Mouse (Mus musculus) layer of hippocampus, postnatal 25 days (tissue): ENCODE results near the gene Blmh. TPM values are rescaled to one million over a fixed set of nuclear protein-coding genes. Genes with fewer than 3 reads are reported as not detected.

Experiments
- DNase-seq, 2 experiments: peaks; one replicate each; pipeline ENCODE4 v3.0.0; 2022; ENCODE audit warnings: mixed read lengths in 2 of 2, low spot score in 1 of 2; ENCODE audit errors: extremely low spot score in 1 of 2
- total RNA-seq, 2 experiments: library from RNA; stranded (reverse); gene quantifications; 2 replicates each; pipeline ENCODE4 v1.2.3; 2021

Gene Blmh
- total RNA-seq, 2 experiments from 2014 or later: 58.4 to 58.7 TPM

DNA sequence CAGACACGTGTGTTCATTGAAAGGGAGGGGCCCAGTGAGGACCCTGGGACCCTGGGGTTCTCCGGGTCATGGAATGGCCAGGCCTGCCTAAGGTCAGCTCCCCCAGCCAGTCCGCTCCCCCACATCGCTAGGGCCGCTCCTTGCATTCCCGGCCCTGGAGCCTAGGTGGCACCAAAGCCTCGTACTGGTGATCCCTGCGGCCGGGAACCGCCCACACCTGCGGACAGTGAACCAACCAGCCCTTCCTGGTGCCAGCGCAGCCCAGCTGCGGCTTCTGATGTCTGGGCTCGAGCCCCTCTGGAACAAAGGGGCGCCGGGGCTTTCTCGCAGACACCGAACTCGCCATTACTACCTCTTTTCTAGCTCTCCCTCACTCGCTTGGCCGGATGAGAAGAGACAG is 72.7 kb downstream of the Blmh start:
- DNase-seq: peak; percentile 52 to 69

DNA sequence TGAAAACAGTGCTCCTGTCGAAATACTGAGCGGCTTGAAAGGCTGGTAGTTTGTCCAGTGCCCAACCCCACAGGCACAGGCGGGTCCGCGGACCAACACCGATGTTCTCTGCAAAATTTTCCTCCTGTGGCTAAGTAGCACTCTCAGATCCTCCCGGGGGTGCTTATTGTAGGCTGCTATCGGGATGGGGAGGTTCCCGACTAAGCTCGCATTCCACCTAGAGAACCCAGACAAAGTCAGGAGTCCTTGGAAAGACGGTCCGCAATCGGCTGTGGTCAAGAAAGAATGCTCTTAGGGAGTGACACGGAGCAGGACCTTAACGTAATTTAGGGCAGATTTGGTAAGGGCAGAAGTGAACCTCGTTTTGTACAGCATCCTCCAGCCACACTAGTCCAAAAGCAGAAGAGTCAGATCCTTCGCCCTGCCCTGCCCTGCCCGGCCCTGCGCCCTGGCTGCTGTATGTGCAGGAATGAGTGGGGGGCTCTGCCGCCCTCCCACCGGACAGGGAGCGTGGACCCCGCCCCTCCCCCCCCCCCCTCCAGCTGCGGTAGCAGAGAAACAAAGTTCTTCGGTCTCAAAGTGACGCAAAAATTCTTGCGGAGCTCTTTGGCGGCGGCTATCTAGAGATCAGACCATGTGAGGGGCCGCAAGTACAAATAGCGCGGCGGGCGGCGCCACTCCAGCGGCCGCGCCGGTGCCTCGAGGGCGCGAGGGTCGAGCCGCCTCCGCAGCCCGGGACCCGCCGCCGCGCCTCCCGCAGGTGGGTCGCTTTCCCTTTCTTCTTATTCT is 73.5 kb downstream of the Blmh start, which contains the start of gene Slc6a4:
Gene Slc6a4 (plus strand): TSS at position 688 of the 789 bp plus-strand sequence.
- no peak for DNase-seq

DNA sequence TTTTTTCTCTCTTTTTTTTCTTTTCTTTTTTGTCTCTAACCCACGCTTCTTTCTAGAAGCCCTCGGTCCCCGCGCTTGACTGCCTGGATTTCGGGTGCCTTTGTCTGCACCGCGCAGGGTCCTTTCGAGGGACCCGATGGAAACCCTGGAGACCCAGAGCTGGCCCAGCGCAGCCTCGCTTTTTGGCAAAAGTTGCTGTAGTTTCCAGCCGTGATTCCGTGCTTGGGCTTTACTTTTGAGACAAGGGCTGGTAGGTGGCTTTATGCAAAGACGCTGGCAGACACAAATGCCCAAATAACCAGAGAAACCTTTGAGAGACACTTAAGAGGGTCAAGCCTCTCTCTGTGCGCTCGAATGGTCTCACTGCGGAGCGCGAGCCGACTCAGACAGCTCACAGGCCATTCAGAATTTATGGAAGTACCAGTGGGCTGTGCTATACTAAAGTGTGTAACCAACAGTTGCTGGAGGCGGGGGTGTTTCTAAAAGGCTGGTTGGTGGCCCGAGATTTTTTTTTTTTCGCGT is 74.2 kb downstream of the Blmh start:
- no peak for DNase-seq

DNA sequence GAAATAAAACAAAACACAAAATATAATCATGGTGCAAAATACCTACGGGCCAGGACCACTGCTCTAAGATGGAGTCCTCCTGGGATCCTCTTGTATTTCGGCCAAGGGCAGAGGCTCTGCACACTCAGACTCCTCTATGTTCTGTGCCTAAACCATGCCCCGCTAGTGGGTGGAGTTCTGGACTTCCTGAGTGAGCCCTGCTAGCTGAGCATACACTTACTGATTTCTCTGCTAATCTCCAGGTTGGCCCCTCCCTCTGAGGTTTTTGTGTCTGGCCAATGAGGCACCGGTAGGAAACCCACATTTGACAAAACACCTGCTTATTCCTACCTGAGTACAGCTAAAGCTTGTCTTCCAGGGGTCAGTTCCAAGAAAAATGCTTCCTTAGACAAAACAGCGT is 76.1 kb downstream of the Blmh start:
- no peak for DNase-seq

DNA sequence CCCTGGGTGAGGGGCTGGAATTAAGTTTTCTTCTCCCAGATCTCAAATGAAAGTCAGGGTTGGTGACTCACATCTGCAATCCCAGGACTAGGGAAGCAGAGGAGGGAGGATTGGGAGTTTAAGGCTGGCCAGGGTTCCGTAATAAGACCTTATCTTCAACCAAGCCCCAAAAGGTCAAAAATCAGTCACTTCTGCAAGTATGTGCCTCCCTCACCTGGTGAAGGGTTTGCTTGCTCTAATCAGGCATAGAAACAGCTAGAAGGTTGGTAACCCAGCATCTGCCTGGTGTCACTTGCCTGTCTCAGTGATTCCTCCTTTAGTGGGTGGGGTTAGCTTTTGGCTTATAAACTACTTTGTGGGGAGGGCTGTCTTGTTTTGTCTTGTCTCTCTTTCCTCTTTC is 77.8 kb downstream of the Blmh start:
- no peak for DNase-seq

DNA sequence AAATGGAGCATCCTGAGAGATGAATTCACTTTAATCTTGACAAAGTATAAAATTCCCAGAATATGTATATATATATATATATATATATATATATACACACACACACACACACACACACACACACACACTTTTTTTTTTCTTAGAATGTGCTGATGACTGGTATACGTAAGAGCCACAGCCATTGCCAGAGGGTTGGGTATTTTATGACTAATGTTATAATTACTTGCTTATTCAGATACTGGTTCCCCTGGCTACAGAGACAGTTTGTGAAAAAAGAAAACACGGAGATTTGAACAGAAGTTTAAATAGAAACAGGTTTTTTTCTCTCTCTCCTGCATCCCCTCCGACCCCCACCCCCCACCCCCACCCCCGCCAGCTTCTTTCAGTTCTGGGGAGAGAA is 81.3 kb downstream of the Blmh start:
- no peak for DNase-seq

DNA sequence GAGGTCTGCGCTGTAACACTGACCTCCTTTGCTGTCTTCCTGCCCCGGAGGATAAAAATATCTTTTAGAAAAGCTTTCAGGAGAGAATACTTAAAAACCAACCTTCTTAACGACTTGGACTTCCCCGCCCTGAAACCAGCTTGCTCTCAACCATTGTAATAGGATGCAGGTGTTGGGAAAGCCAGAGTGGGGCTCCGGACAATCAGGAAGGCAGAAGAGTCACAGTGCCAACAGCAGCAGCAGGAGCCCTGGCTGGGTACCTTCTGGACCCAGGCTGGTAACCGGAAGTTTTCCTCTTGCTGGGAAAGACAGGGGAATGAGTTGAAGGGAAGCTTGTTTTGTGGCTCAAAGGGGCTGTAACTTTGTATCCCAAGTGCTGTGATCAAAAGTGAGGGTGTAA is 82.0 kb downstream of the Blmh start:
- no peak for DNase-seq

DNA sequence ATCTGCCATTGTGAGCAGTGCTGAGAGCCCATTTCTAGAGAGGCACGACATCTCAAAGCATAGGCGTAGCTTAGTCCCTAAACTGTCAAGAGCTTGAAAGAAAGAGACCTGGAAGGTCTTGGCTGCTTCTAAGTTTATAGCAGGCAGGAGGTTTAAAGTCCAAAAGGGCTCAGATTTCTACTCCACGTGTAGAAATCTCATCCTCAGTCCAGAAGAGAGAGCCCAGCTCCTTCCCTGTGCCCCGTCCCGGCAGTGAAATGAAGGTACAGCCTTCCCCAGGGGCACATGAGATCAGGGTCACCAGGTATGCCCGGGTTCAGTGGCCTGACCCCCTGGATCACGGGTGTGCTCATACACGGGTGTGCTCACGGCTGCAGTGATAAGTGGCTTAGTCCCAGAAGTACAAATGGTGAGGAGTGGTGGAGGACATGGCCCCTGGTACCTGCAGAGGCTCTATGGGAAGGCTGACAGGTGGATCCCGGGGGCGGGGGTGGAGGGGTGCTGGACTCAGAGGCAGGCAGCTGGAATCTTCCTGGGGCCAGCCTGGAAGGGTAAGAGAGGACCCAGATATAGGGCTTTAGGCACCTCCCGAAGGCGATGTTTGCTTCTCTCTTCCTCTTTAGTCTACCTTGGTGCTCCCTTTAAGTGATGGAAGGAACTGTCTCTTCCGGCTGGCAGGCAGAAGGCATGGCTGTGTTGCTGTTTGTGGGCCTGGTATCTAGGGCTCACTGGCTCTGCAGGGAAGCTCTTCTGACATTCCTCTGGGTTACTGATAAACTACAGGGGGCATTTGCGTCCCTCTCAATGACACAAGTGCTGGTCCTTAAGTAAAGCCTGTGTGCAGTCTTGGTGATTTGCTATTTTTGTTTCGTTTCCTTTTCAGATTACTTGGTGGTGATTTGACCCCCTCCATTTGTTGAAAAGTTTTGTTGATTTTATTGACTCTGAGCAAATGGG is 84.7 kb downstream of the Blmh start:
- DNase-seq: no peak

DNA sequence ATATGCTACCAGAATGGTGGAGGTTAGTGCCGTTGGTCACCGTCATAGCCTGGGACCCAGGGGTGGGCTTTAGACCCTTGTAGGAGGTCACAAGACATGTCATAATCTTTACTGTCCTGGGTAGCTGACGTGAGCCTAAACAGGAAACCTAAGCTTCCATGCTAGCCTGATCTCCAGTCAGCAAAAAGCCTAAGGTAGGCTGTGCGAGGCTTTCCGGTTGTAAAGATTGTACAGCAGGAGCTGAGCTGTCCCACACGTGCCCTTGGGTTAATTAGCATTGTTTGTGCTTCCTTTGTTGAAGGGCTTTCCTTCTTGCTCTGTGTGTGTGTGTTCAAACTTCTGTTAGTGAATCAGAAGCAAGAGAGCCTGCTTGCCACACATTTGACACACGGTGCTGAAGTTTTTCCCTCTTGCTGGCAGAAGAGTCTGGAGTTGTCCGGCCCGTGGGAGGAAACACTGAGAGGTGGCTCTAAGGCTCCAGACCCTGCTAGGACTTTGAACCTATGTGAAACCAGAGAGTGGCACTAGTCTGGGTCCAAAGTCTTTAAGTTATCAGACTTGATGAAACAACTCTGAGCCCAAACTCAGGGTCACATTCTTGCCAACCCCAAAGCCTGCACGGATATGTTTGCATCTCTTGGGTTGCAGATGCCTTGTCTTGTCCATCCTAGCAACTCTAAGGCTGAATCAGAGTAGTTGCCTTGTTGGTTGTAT is 86.3 kb downstream of the Blmh start:
- DNase-seq: no peak

DNA sequence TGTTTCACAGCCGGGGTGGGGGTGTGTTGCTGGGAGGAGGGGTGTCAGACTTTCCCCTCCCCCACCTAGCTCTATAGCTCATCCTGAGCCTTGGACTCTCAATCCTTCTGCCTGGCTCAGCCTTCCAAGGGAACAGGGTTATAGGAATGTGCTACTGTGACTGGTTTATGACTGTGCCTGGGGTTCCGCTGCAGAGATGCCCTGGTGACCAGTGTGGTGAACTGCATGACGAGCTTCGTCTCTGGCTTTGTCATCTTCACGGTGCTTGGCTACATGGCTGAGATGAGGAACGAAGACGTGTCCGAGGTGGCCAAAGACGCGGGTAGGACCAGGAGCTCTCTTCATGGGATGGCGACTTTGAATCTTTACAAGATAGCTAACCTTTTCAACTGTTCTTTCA is 93.4 kb downstream of the Blmh start:
- no peak for DNase-seq

DNA sequence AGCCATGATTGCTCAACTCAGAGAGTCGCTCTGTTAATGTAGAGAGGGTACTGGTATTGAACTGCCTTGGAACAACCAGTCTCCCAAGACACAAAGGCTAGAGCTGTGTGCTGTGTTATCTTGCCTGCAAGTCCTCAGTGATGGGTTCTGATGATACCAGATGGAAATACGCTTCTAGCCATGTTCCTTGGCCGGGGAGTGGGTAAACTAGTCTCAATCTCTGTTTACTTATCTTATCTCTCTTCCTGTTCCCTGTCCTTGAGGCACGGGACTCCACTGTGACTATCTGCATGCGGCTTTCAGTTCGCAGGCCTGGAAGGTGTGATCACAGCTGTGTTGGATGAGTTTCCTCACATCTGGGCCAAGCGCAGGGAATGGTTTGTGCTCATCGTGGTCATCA is 94.9 kb downstream of the Blmh start:
- DNase-seq: no peak

DNA sequence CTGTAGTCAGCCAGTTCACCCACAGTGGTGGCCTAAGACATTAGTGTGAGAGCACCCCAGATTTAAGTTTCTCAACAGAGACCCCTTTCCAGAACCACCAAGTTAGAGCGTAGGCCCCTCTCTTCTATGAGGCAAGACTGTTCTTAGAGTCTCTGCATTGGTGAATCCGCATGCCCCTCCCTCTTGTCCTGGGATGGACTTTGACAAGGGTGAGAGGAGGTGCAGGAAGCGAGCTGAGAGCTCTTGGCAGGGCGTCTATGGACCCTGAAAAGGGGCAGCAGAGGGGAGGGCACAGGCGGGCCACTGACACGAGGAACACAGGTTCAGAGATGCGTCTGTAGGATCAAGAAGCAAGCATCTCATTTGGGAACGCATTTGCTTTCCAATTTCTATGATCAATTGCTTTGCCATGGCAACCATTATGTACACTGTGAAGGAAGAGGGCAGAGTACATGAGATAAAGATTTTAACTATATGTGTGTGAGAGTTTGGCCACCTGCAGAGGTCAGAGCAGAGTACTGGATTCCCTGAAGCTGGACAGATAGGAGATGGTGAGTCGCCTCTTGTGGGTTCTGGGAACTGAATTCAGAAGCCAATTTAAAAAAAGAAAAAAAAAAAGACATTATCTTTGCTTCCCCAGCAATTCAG is 97.3 kb downstream of the Blmh start:
- DNase-seq: no peak

DNA sequence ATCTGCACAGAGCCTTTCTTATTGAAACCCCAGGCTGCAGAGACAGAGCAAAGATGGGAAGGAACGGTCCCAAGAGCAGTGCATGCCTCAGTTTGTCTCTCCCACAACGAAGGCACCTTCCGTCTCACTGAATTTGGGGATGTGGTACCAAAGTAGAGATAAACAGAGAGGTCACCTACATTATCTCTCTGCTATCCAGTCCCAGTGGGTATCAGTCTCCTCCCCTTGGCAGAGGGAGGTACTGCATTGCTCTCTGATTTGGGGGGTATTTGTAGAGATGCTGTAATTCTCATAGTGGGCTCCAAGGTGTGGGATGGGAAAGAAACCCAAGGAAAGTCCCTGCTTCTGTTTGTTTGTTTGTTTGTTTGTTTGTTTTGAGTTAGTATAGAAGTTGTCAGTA is 102.0 kb downstream of the Blmh start:
- DNase-seq: no peak

DNA sequence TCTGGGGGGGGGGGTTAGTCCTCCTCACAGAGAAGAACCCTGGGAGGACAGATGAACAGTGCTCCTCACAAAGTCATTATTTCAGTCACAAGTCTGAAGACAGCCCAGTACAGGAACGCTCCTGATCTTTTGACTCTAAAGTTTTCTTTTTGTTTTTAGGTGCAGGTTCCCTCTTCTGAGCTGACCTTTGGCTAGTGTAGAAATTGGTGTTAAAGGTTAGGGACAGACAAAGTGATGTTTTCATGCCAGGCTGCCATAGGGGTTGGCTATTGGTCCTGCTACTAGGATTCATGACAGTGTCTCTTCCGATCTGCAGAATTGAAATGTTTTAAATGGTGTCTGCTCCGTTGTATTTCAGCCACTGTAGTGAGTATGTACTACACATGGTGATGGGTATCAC is 103.5 kb downstream of the Blmh start:
- DNase-seq: no peak

DNA sequence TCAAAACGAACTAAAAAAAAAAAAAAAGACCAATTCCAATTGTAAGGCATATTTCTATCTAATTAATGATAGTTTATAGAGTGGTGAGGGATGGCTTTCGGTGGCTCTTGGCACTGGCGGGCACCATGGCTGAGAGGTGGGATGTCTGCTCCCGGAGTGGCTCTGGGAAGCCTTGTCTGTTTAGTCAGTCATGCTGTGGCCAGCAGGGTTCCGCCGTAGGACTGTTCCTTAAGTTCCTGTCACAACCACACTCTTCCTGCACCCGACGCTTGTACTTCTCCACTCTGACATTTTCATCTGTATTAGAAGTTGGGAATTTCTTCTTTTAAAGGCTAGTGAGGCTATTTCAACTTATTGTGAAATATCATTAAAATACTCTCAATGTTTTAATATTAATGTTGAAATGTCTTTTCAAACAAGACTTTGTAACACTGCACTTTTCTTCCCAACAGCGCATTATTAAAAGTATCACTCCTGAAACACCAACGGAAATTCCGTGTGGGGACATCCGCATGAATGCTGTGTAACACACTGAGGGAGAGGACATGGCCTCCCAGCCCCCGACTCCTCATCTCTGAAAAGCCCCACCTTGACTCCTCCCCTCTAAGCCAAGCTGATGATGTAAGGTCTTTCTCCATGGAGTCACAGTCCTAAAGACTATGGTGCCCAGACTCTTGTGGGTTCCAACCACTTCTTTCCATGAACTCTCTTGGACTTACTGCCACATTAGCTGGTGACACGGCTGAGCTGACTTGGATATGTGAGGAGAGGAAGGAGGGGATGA is 106.7 kb downstream of the Blmh start:
- no peak for DNase-seq
